Mouse (Mus musculus): ENCODE measurements at regions not wholly inside any gene's neighbourhood (a gene's known extent, or its start where the extent isn't known, plus 50 kb on each side); places are given as distances from the start of the nearest gene placed in this dataset.

GRCm38 (mm10) chr2:43365812-43366211 lies 189.3 kb upstream of the Kynu start:
- H3K9ac ChIP-seq (ENCODE audit: control insufficient read depth, low read depth, low read length, poor library complexity, severe bottlenecking) = no peak overlapping the region
- H3K27ac ChIP-seq (ENCODE audit: control insufficient read depth, low read depth, low read length) = no peak overlapping the region

DNA sequence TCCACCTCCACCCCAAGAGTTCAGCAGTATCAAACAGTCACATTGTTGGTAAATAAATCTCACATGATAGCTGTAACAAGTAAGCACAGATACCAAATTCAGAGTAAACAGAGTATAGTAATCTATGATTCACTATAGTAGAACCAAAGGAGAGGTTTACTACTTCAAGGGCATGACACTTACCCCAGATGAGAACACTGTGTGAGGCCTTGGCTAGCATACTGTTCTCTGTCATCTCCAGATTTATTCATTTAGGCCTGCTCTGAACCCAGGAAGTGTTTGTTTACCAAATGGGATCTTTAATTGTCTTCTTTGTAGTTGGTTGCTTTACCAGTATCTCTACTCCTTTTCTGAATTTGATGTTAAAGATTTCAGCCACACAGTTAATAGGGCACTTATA lies 151.8 kb upstream of the Kynu start:
- TF ChIP-seq ZKSCAN1 (IDR thresholded peaks at IDR 0.05; ENCODE audit: low read depth, low read length) (no peak), MXI1 (IDR thresholded peaks at IDR 0.05; ENCODE audit: low read depth, low read length) (no peak), TAL1 (IDR thresholded peaks at IDR 0.05; ENCODE audit: low read length) (no peak), E2F4 (IDR thresholded peaks at IDR 0.05; ENCODE audit: borderline replicate concordance, low read depth, low read length) (no peak), KAT2A (conservative IDR thresholded peaks at IDR 0.05; ENCODE audit: low read depth, low read length) (no peak), CTCF (IDR thresholded peaks at IDR 0.05 in 2 of 3, conservative IDR thresholded peaks at IDR 0.05 in 1 of 3; ENCODE audit: control insufficient read depth in 1 of 3, insufficient read depth in 1 of 3, low read depth in 2 of 3, low read length in 3 of 3, poor library complexity in 1 of 3, severe bottlenecking in 1 of 3) (no peak), MAX (IDR thresholded peaks at IDR 0.05; ENCODE audit: low read length) (no peak), ZNF384 (IDR thresholded peaks at IDR 0.05; ENCODE audit: low read depth, low read length) (no peak), RAD21 (IDR thresholded peaks at IDR 0.05; ENCODE audit: low read depth, low read length) (no peak), MEF2A (IDR thresholded peaks at IDR 0.05; ENCODE audit: extremely low read depth, insufficient replicate concordance, low read depth, low read length, poor library complexity, severe bottlenecking) (no peak), MAZ (IDR thresholded peaks at IDR 0.05; ENCODE audit: low read depth, low read length) (no peak), NELFE (IDR thresholded peaks at IDR 0.05; ENCODE audit: low read depth, low read length) (no peak), ZMIZ1 (IDR thresholded peaks at IDR 0.05; ENCODE audit: low read depth, low read length) (no peak), MYB (IDR thresholded peaks at IDR 0.05; ENCODE audit: low read depth, low read length) (no peak), JUND (IDR thresholded peaks at IDR 0.05; ENCODE audit: low read depth, low read length) (no peak), GATA1 (IDR thresholded peaks at IDR 0.05; ENCODE audit: low read depth, low read length) (no peak), POLR2AphosphoS5 (IDR thresholded peaks at IDR 0.05; ENCODE audit: borderline replicate concordance, low read depth, low read length) (no peak), ZC3H11A (IDR thresholded peaks at IDR 0.05; ENCODE audit: low read depth, low read length) (no peak), HCFC1 (IDR thresholded peaks at IDR 0.05; ENCODE audit: low read depth, low read length) (no peak)
- no peaks in the 10 kb centered on the region for H3K36me3 ChIP-seq (ENCODE audit: control insufficient read depth in 1 of 2, insufficient read depth in 2 of 2, low read length in 2 of 2)

More at GRCm38 (mm10) chr2:43365812-43366211, 189.3 kb upstream of the Kynu start:
- H3K79me2 ChIP-seq (ENCODE audit: control insufficient read depth, insufficient read depth, low read length, poor library complexity) = no peaks in the 10 kb centered on the region
- no peak for TF ChIP-seq POLR2AphosphoS5 (IDR thresholded peaks at IDR 0.05; ENCODE audit: borderline replicate concordance, low read depth, low read length)
- TF ChIP-seq E2F4 (IDR thresholded peaks at IDR 0.05; ENCODE audit: borderline replicate concordance, low read depth, low read length) = no peak
- TF ChIP-seq CHD1 (IDR thresholded peaks at IDR 0.05; ENCODE audit: low read depth, low read length) = no peak
- TF ChIP-seq ETS1 (IDR thresholded peaks at IDR 0.05; ENCODE audit: low read depth, low read length) = no peak
- no peak for TF ChIP-seq ELF1 (IDR thresholded peaks at IDR 0.05; ENCODE audit: low read depth, low read length)
- TF ChIP-seq GABPA (IDR thresholded peaks at IDR 0.05; ENCODE audit: low read depth, low read length) = no peak
- no peak for TF ChIP-seq MAZ (IDR thresholded peaks at IDR 0.05; ENCODE audit: low read depth, low read length)
- TF ChIP-seq CHD2 (IDR thresholded peaks at IDR 0.05; ENCODE audit: low read length) = no peak
- TF ChIP-seq UBTF (IDR thresholded peaks at IDR 0.05; ENCODE audit: borderline replicate concordance, insufficient read depth, low read depth, low read length) = no peak
- TF ChIP-seq SIN3A (IDR thresholded peaks at IDR 0.05; ENCODE audit: low read length) = no peak
- TF ChIP-seq MEF2A (IDR thresholded peaks at IDR 0.05; ENCODE audit: extremely low read depth, insufficient replicate concordance, low read depth, low read length, poor library complexity, severe bottlenecking) = no peak
- TF ChIP-seq ZC3H11A (IDR thresholded peaks at IDR 0.05; ENCODE audit: low read depth, low read length) = no peak
- TF ChIP-seq TCF12 (IDR thresholded peaks at IDR 0.05; ENCODE audit: low read depth, low read length) = no peak
- no peak for TF ChIP-seq USF2 (IDR thresholded peaks at IDR 0.05; ENCODE audit: borderline replicate concordance in 1 of 2, insufficient read depth in 1 of 2, low read depth in 1 of 2, low read length in 2 of 2)
- TF ChIP-seq CTCF (IDR thresholded peaks at IDR 0.05 in 2 of 3, conservative IDR thresholded peaks at IDR 0.05 in 1 of 3; ENCODE audit: control insufficient read depth in 1 of 3, insufficient read depth in 1 of 3, low read depth in 2 of 3, low read length in 3 of 3, poor library complexity in 1 of 3, severe bottlenecking in 1 of 3) = no peak
- TF ChIP-seq POLR2A (IDR thresholded peaks at IDR 0.05; ENCODE audit: control insufficient read depth in 1 of 2, insufficient read depth in 1 of 2, low read depth in 1 of 2, low read length in 2 of 2, poor library complexity in 1 of 2) = no peak
- H3K4me1 ChIP-seq (ENCODE audit: control insufficient read depth in 1 of 2, insufficient read depth in 2 of 2, low read length in 2 of 2) = no peaks in the 10 kb centered on the region
- H3K36me3 ChIP-seq (ENCODE audit: control insufficient read depth in 1 of 2, insufficient read depth in 2 of 2, low read length in 2 of 2) = no peaks in the 10 kb centered on the region
- H3K27me3 ChIP-seq (ENCODE audit: control insufficient read depth in 1 of 2, insufficient read depth in 2 of 2, low read length in 2 of 2) = no peaks in the 10 kb centered on the region
- H3K9me3 ChIP-seq (replicated peaks; ENCODE audit: insufficient read depth, low read length) = no peaks in the 10 kb centered on the region
- no peak for DNase-seq (ENCODE audit: low read depth, low spot score)
- no peak overlapping the region for H3K4me3 ChIP-seq (ENCODE audit: control insufficient read depth in 1 of 2, insufficient read depth in 1 of 2, low read depth in 2 of 2, low read length in 2 of 2)

More for the DNA sequence above, 151.8 kb upstream of the Kynu start:
- Histone ChIP-seq H3K79me2 (ENCODE audit: control insufficient read depth, insufficient read depth, low read length, poor library complexity) (no peaks in the 10 kb centered on the region), H3K27ac (ENCODE audit: control insufficient read depth, low read depth, low read length) (no peak overlapping the region), H3K27me3 (ENCODE audit: control insufficient read depth in 1 of 2, insufficient read depth in 2 of 2, low read length in 2 of 2) (no peaks in the 10 kb centered on the region), H3K9me3 (replicated peaks; ENCODE audit: insufficient read depth, low read length) (no peaks in the 10 kb centered on the region), H3K4me1 (ENCODE audit: control insufficient read depth in 1 of 2, insufficient read depth in 2 of 2, low read length in 2 of 2) (no peaks in the 10 kb centered on the region), H3K4me3 (ENCODE audit: control insufficient read depth in 1 of 2, insufficient read depth in 1 of 2, low read depth in 2 of 2, low read length in 2 of 2) (no peak overlapping the region), H3K9ac (ENCODE audit: control insufficient read depth, low read depth, low read length, poor library complexity, severe bottlenecking) (no peak overlapping the region)
- DNase-seq (ENCODE audit: low read depth, low spot score) = no peak
